Mouse (Mus musculus) thymus, postnatal 0 days (tissue): ENCODE data around the gene Rfpl4. TPM values are rescaled to one million over a fixed set of nuclear protein-coding genes. Genes with fewer than 3 reads are reported as not detected.
"Not testable (repeated sequence)": the region's sequence is repeated elsewhere in the genome, so short reads cannot be mapped to it uniquely, and the experiment has no call there.

ENCODE experiments used
- DNase-seq: peaks from one replicate; pipeline ENCODE4 v3.0.0-alpha.2; 2015; ENCODE audit warnings: low spot score
- microRNA-seq: library from miRNA; unstranded; fragments of <30 nt; microRNA quantifications from one replicate; pipeline ENCODE4, GENCODE M21; 2016; ENCODE audit warnings: borderline number of aligned reads
- polyA plus RNA-seq: library from polyadenylated mRNA; unstranded; fragments of >200 nt; fragmentation: Nextera tagmentation; extraction: Ambion mirVana; gene quantifications from 2 replicates; pipeline ENCODE4 v1.2.1, GENCODE M21; 2015

Gene Rfpl4
- polyA plus RNA-seq, 1 experiment from 2014 or later = not detected

- no peak for DNase-seq
Observed at GRCm38 (mm10) chr7:5080815-5081214, 35.9 kb downstream of the Rfpl4 start.

- DNase-seq = peak; percentile 98
Observed at GRCm38 (mm10) chr7:5080010-5080751, 36.6 kb downstream of the Rfpl4 start, which contains the start of gene Epn1. Epn1 (plus strand) TSS chr7:5080235.

- not testable (repeated sequence) for DNase-seq
Observed at GRCm38 (mm10) chr7:5079365-5080009, 37.3 kb downstream of the Rfpl4 start.

- DNase-seq = no peak
Observed at GRCm38 (mm10) chr7:5076931-5077330, 39.8 kb downstream of the Rfpl4 start.

- no peak for DNase-seq
Observed at GRCm38 (mm10) chr7:5074984-5075383, 41.8 kb downstream of the Rfpl4 start.

GRCm38 (mm10) chr7:5073586-5073985 is 43.2 kb downstream of the Rfpl4 start:
- DNase-seq = no peak

GRCm38 (mm10) chr7:5064886-5065285 is 51.9 kb downstream of the Rfpl4 start:
- DNase-seq = no peak

- peak; percentile 89 for DNase-seq
Observed at GRCm38 (mm10) chr7:5062360-5063001, 54.3 kb downstream of the Rfpl4 start.

GRCm38 (mm10) chr7:5061774-5062359 is 54.9 kb downstream of the Rfpl4 start, which contains the start of gene U2af2:
U2af2 (plus strand) TSS chr7:5062143.
- peak; percentile 94 for DNase-seq

GRCm38 (mm10) chr7:5060944-5061773 is 55.6 kb downstream of the Rfpl4 start:
- peak; percentile 99 for DNase-seq

GRCm38 (mm10) chr7:5060239-5060731 is 56.5 kb downstream of the Rfpl4 start:
- peak; percentile 60 for DNase-seq

Small RNA genes lying within 50 kb of the gene (microRNA-seq; reads per million reads assigned to microRNA genes)
- not detected for gene Gm26217

Other genes with a start within 250 kb of the Rfpl4 start
- gene Isoc2b, start 246.7 kb downstream of the Rfpl4 start, polyA plus RNA-seq = 19.9 and 22.0 TPM in 2 replicates
- 0.72 and 0.81 TPM in 2 replicates for gene Isoc2a, start 239.8 kb downstream of the Rfpl4 start, polyA plus RNA-seq
- gene Gm36210, start 210.4 kb downstream of the Rfpl4 start, polyA plus RNA-seq = 0.10 TPM in 2 replicates
- 2.7 and 3.1 TPM in 2 replicates for gene Zfp628, start 201.7 kb downstream of the Rfpl4 start, polyA plus RNA-seq
- 0.22 and 0.60 TPM in 2 replicates for gene Nat14, start 194.9 kb downstream of the Rfpl4 start, polyA plus RNA-seq
- gene Ssc5d, start 191.2 kb downstream of the Rfpl4 start, polyA plus RNA-seq = 0.07 and 0.19 TPM in 2 replicates
- gene Sbk2, start 152.5 kb downstream of the Rfpl4 start, polyA plus RNA-seq = 0.09 and 0.21 TPM in 2 replicates
- gene Sbk3, start 145.8 kb downstream of the Rfpl4 start, polyA plus RNA-seq = not detected in 2 replicates
- 18.7 and 22.3 TPM in 2 replicates for gene Zfp579, start 120.8 kb downstream of the Rfpl4 start, polyA plus RNA-seq
- gene Zfp524, start 102.5 kb downstream of the Rfpl4 start, polyA plus RNA-seq = 14.9 and 18.2 TPM in 2 replicates
- 32.3 and 33.5 TPM in 2 replicates for gene Fiz1, start 102.3 kb downstream of the Rfpl4 start, polyA plus RNA-seq
- 2.9 and 5.4 TPM in 2 replicates for gene Gm44973, start 101.5 kb downstream of the Rfpl4 start, polyA plus RNA-seq
- 5.1 and 5.9 TPM in 2 replicates for gene Zfp865, start 96.6 kb downstream of the Rfpl4 start, polyA plus RNA-seq
- 0.27 TPM in 1 of 2 replicates, not detected in the other for gene Ccdc106, start 96.4 kb downstream of the Rfpl4 start, polyA plus RNA-seq
- gene 4632433K11Rik, start 82.8 kb downstream of the Rfpl4 start, polyA plus RNA-seq = not detected in 2 replicates
- 3.8 and 4.4 TPM in 2 replicates for gene Zfp784, start 78.5 kb downstream of the Rfpl4 start, polyA plus RNA-seq
- 15.2 and 15.4 TPM in 2 replicates for gene Zfp580, start 65.4 kb downstream of the Rfpl4 start, polyA plus RNA-seq
- 131 and 138 TPM in 2 replicates for gene U2af2, start 54.8 kb downstream of the Rfpl4 start, polyA plus RNA-seq
- gene Epn1, start 36.7 kb downstream of the Rfpl4 start, polyA plus RNA-seq = 42.6 and 44.8 TPM in 2 replicates
- gene Rasl2-9, start 9.0 kb upstream of the Rfpl4 start, polyA plus RNA-seq = 0.13 and 0.40 TPM in 2 replicates
- not detected in 2 replicates for gene Vmn1r55, start 32.7 kb upstream of the Rfpl4 start, polyA plus RNA-seq
- gene Vmn1r56, start 79.8 kb upstream of the Rfpl4 start, polyA plus RNA-seq = not detected in 2 replicates
- not detected in 2 replicates for gene Vmn1r57, start 101.5 kb upstream of the Rfpl4 start, polyA plus RNA-seq
- gene Gm5065, start 233.6 kb upstream of the Rfpl4 start, polyA plus RNA-seq = not detected in 2 replicates
- gene Nlrp2, start 234.1 kb upstream of the Rfpl4 start, polyA plus RNA-seq = not detected in 2 replicates